Mouse (Mus musculus) stomach, postnatal 0 days (tissue): ENCODE measurements around the gene Fbln1. TPM values are rescaled to one million over a fixed set of nuclear protein-coding genes. Genes with fewer than 3 reads are reported as not detected.

ENCODE experiments used
- ATAC-seq: fragments of 200-750 bp; cut with Nextera tagmentation; 2 replicates; pipeline ENCODE4 v1.8.0; 2017; ENCODE audit not compliant: low FRiP score, low TSS enrichment
- DNase-seq: peaks from one replicate; pipeline ENCODE4 v3.0.0-alpha.2; 2016; ENCODE audit warnings: low spot score
- H3K27ac ChIP-seq: fragments of 300-500 bp; sonication (generic); replicated peaks from 2 replicates; pipeline ENCODE4 v1.5.1; 2014; ENCODE audit warnings: mild to moderate bottlenecking, control low read depth
- H3K27me3 ChIP-seq: fragments of 300-500 bp; sonication (generic); 2 replicates; pipeline ENCODE4 v1.6.1; 2014; ENCODE audit warnings: low read length; ENCODE audit not compliant: control insufficient read depth, insufficient read depth
- H3K36me3 ChIP-seq: fragments of 300-500 bp; sonication (generic); 2 replicates; pipeline ENCODE4 v1.6.1; 2014; ENCODE audit warnings: low read length, mixed read lengths; ENCODE audit not compliant: control insufficient read depth, insufficient read depth
- H3K4me1 ChIP-seq: fragments of 300-500 bp; sonication (generic); replicated peaks from 2 replicates; pipeline ENCODE4 v1.6.1; 2014; ENCODE audit warnings: antibody characterized with exemption; ENCODE audit not compliant: control insufficient read depth, insufficient read depth
- H3K4me2 ChIP-seq: fragments of 300-500 bp; sonication (generic); replicated peaks from 2 replicates; pipeline ENCODE4 v1.6.1; 2014; ENCODE audit warnings: low read depth, mild to moderate bottlenecking, control low read depth, moderate library complexity
- H3K4me3 ChIP-seq: fragments of 300-500 bp; sonication (generic); 2 replicates; pipeline ENCODE4 v1.5.1; 2014; ENCODE audit warnings: low read depth, low read length, control low read depth
- H3K9ac ChIP-seq: fragments of 300-500 bp; sonication (generic); 2 replicates; pipeline ENCODE4 v1.6.1; 2014; ENCODE audit warnings: mild to moderate bottlenecking, low read length, control low read depth, mixed read lengths
- H3K9me3 ChIP-seq: fragments of 300-500 bp; sonication (generic); 2 replicates; pipeline ENCODE4 v1.6.1; 2016; ENCODE audit warnings: low read length; ENCODE audit not compliant: control insufficient read depth
- CTCF ChIP-seq: IDR thresholded peaks from 2 replicates; pipeline ENCODE4 v1.5.1; 2016; ENCODE audit warnings: antibody characterized with exemption, low read depth, mild to moderate bottlenecking, moderate library complexity
- EP300 ChIP-seq: optimal IDR thresholded peaks from 2 replicates; pipeline ENCODE3; 2016; ENCODE audit warnings: antibody characterized with exemption
- WGBS: fragments of 180-500 bp; shearing (Covaris S2); extraction: QIAGEN DNeasy Blood & Tissue Kit; methylation state at CpG from one replicate; pipeline ENCODE4 v1.1.7; 2014; 5-methylcytosine and 5-hydroxymethylcytosine counted together
- polyA plus RNA-seq: library from polyadenylated mRNA; unstranded; fragments of >200 nt; fragmentation: Nextera tagmentation; extraction: Ambion mirVana; gene quantifications from 2 replicates; pipeline ENCODE4 v1.2.1, GENCODE M21; 2015

Fbln1 gene
- polyA plus RNA-seq, 1 experiment from 2014 or later, result 112 TPM

DNA sequence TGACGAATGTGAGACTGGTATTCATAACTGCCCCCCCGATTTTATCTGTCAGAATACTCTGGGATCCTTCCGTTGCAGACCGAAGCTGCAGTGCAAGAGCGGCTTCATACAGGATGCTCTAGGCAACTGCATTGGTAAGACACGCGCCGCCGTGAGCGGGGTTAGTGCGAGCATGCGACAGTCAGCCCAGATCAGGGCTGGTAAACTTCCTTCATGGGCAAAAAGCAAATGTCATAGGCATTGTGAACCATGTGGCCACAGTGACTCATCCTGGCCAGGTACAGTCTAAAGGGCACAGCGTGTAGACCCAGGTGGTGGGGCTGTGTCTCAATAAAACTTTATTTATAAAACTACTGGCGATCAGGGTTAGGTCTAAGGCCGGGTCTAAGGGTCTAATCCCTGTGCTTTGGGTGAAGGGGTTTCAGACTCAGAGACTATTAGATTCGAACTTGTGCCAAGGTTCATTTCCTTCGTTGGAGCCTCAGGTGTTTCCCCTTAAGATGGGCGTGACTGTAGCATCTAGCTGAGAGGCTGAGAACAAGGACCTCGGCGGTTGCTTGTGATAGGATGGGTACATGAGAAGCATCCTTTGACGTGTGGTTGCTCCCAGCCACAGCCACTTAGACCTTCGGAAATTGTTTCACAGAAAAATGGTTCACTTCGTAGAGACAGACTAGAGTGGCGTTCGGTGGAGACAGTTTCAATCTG, 26.9 kb downstream of the Fbln1 start:
- DNase-seq (peak; percentile 62), ATAC-seq (peak; percentile 81)
- H3K36me3 ChIP-seq, result peaks cover 5% of the 10 kb centered on the region
- TF ChIP-seq EP300 (no peak), CTCF (no peak)
- H3K4me3 ChIP-seq, result no peak overlapping the region
- H3K9me3 ChIP-seq, result no peaks in the 10 kb centered on the region
- no peak overlapping the region for H3K4me2 ChIP-seq
- WGBS, result 78% methylated on average over 25 of the region's 25 CpGs
- no peaks in the 10 kb centered on the region for H3K27me3 ChIP-seq
- H3K27ac ChIP-seq, result peak overlapping the region; percentile 63
- H3K9ac ChIP-seq, result no peak overlapping the region
- H3K4me1 ChIP-seq, result no peaks in the 10 kb centered on the region

DNA sequence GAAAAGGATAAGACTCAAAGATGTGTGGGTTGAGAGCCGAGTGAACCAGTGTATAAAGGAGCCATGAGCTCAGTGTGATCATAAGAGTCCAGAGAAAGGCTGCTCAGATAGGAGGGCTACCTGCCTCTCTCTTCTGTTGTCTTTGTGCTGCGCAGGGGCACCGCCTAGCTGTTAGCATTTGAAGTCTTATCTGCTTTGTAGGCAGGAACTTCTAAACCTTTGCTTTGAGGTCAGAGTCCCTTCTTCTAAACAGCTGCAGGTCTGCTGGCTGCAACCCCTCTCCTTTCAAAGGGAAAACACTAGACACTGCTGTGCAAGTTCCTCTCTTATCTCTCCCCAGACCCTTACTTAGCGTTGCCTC, 27.5 kb downstream of the Fbln1 start:
- H3K36me3 ChIP-seq, result peaks cover 8% of the 10 kb centered on the region
- H3K4me1 ChIP-seq, result no peaks in the 10 kb centered on the region
- H3K27ac ChIP-seq, result peak overlapping the region; percentile 63
- no peaks in the 10 kb centered on the region for H3K27me3 ChIP-seq
- H3K9ac ChIP-seq, result no peak overlapping the region
- DNase-seq, result peak; percentile 51
- TF ChIP-seq EP300, result no peak
- TF ChIP-seq CTCF, result no peak
- 54% methylated on average over 4 of the region's 4 CpGs for WGBS
- no peak overlapping the region for H3K4me2 ChIP-seq
- peak; percentile 14; the same call in 1 of the 2 replicates for ATAC-seq
- no peaks in the 10 kb centered on the region for H3K9me3 ChIP-seq
- no peak overlapping the region for H3K4me3 ChIP-seq

DNA sequence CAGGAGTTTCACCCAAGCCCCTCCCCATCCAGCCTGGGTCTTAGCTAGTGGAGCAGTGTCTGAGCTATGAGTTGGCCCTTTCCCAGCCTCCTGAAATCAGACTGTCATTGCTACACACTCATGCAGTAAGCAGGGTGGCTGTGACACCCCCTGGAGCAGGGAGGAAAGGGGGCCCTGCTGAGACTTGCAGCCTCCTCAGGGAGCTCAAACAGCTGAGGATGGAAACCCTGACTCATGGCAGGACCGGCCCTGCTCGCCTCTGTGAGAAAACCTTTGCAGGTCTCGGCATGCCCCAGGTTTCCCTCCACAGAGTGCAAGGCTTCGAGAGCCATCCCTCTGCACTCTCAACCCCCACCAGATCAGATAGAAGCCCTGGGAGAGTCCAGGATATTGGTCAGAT, 27.9 kb downstream of the Fbln1 start:
- Histone ChIP-seq H3K36me3 (peaks cover 9% of the 10 kb centered on the region; the same call in 1 of the 2 replicates), H3K4me3 (no peak overlapping the region), H3K9ac (no peak overlapping the region), H3K4me1 (no peaks in the 10 kb centered on the region), H3K27ac (peak overlapping the region; percentile 63), H3K27me3 (no peaks in the 10 kb centered on the region), H3K9me3 (no peaks in the 10 kb centered on the region), H3K4me2 (no peak overlapping the region)
- ATAC-seq (peak; percentile 27; the same call in 1 of the 2 replicates), DNase-seq (peak; percentile 38)
- WGBS, result 58% methylated on average over 4 of the region's 4 CpGs
- no peak for TF ChIP-seq CTCF

DNA sequence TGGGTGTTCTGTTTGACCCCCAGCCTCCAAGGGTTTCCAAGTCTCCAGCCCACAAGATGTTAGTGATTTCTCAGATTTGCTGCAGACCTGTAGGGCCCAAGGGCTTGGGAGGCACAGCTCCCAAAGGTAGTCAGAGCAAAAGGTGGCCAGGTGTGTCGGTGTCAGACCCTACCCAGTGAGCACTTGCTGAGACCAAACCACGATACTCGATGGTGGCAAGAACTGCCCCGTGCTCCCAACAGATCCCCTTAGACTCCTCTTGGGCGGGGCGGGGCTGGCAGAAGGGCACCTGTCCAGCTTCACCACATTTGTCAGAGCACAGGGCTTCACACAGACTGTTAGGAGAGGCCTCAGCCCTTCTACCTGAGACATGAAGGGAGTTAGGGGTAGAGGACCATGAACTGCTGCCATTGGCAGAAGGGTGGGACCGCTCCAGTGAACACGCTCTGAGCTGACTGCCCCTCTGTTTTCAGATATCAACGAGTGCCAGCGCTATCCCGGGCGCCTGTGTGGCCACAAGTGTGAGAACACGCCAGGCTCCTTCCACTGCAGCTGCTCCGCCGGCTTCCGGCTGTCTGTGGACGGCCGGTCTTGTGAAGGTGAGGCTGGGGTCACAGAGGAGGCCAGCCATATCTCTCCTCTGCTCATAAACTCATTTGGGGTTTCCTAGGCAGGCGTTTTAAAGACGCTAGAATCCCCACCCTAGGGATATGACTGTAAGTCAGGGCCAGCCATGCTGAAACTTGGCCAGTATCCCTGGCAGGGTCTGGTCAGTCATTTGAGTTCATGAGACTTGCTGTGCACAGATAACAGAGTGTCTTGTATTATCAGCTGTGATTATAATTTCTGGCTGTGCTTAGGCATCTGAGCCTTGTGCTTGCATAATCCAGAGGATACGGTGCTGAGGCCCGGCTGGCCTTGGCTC, 33.3 kb downstream of the Fbln1 start:
- TF ChIP-seq EP300, result no peak
- no peak for TF ChIP-seq CTCF
- peaks cover 16% of the 10 kb centered on the region for H3K36me3 ChIP-seq
- no peak overlapping the region for H3K27ac ChIP-seq
- ATAC-seq, result peak; percentile 8; the same call in 1 of the 2 replicates
- 91% methylated on average over 22 of the region's 22 CpGs for WGBS
- H3K4me3 ChIP-seq, result no peak overlapping the region
- H3K4me1 ChIP-seq, result no peaks in the 10 kb centered on the region
- no peak overlapping the region for H3K4me2 ChIP-seq
- no peak for DNase-seq
- no peak overlapping the region for H3K9ac ChIP-seq
- no peaks in the 10 kb centered on the region for H3K27me3 ChIP-seq
- H3K9me3 ChIP-seq, result no peaks in the 10 kb centered on the region

DNA sequence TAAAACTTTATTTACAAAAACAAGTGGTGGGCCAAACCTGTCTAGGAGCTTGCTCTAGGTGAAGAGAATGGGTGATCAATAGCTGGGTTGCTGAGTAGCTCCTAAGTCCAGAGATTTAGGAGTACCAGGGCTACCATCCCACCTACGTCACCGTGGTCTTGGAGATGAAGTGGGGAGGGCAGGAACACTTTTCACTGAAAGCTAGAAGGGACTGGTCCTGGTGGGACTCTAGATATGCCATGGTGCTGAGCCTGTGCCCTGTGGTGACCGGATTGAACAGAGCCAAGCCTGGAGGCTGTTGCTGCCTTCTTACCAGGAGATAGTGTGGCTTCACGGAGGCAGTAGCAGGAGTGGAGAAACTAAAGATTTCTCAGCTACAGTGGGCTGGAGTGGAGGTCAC, 34.3 kb downstream of the Fbln1 start:
- Histone ChIP-seq H3K27me3 (no peaks in the 10 kb centered on the region), H3K36me3 (peaks cover 20% of the 10 kb centered on the region), H3K9me3 (no peaks in the 10 kb centered on the region), H3K27ac (no peak overlapping the region), H3K4me2 (no peak overlapping the region), H3K4me1 (no peaks in the 10 kb centered on the region), H3K9ac (no peak overlapping the region), H3K4me3 (no peak overlapping the region)
- TF ChIP-seq CTCF (no peak), EP300 (no peak)
- DNase-seq (no peak), ATAC-seq (no peak)
- WGBS, result 91% methylated on average over 4 of the region's 4 CpGs

DNA sequence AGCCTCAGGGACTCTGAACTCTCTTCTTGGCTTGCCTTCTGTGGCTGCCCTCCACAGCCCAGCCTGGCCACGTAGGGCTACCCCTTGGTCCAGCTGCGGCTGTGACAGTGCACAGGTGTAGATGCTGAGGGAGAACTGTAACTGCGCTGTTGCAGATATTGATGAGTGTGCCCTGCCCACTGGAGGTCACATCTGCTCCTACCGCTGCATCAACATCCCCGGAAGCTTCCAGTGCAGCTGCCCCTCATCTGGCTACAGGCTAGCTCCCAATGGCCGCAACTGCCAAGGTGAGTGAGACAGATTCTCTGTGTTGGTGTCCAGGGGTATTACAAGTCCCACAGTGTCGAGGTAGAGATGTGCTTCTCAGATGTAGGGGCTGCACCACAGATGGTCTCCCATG, 36.1 kb downstream of the Fbln1 start:
- Histone ChIP-seq H3K9me3 (no peaks in the 10 kb centered on the region), H3K36me3 (peaks cover 20% of the 10 kb centered on the region), H3K4me1 (no peaks in the 10 kb centered on the region), H3K27ac (no peak overlapping the region), H3K27me3 (no peaks in the 10 kb centered on the region), H3K4me3 (no peak overlapping the region), H3K4me2 (no peak overlapping the region), H3K9ac (no peak overlapping the region)
- no peak for TF ChIP-seq EP300
- TF ChIP-seq CTCF, result no peak
- WGBS, result 90% methylated on average over 7 of the region's 7 CpGs
- no peak for ATAC-seq
- no peak for DNase-seq
